In genomic region chr1:74770727-74771466, GRCm38 (mm10) we compare ENCODE assay signal across 10 mouse cellular contexts. TPM values are rescaled to one million over a fixed set of nuclear protein-coding genes. Genes with fewer than 3 reads are reported as not detected.
DNase-seq lines count a peak whose midpoint lies in the region; ATAC-seq and TF ChIP-seq lines count a peak whose summit lies in the region.
"Had no signal": no experiment of that assay in that cellular context is flagged by ENCODE, and none has a peak within 500 bp of the region (broad histone marks: within the 10 kb centered on the region; RNA-seq: fewer than 3 reads in every experiment).

No protein-coding gene starts in this region.

- TF ChIP-seq POLR2A in limb, embryonic 14.5 days (IDR thresholded peaks at IDR 0.05; ENCODE audit: borderline replicate concordance, extremely low read depth, insufficient read depth, insufficient read length) = no peak

- 0% methylated on average over 34 of the region's 35 CpGs for WGBS in lung, embryonic 16.5 days
- WGBS in forebrain, embryonic 12.5 days = under 1% methylated on average over 35 of the region's 35 CpGs
- under 1% methylated on average over 34 of the region's 35 CpGs for WGBS in limb, embryonic 14.5 days
- WGBS in stomach, embryonic 14.5 days = 3% methylated on average over 35 of the region's 35 CpGs

- H3K4me3 ChIP-seq in lung, embryonic 16.5 days (ENCODE audit: low read length) = peak overlapping the region; percentile 55
- H3K4me3 ChIP-seq in forebrain, embryonic 12.5 days (replicated peaks) = peak overlapping the region; percentile 51
- H3K4me3 ChIP-seq in limb, embryonic 14.5 days (replicated peaks; ENCODE audit: low read length) = peak overlapping the region; percentile 50
- peak overlapping the region; percentile 43 for H3K4me3 ChIP-seq in stomach, embryonic 14.5 days (ENCODE audit: low read depth, low read length)
- H3K4me3 ChIP-seq: erythroblast, embryonic 14.5 days had no signal

- no peak overlapping the region for H3K27ac ChIP-seq in lung, embryonic 16.5 days (ENCODE audit: low read length)
- H3K27ac ChIP-seq in forebrain, embryonic 12.5 days = no peak overlapping the region
- no peak overlapping the region for H3K27ac ChIP-seq in limb, embryonic 14.5 days (replicated peaks; ENCODE audit: low read depth, low read length)
- H3K27ac ChIP-seq in stomach, embryonic 14.5 days (ENCODE audit: low read length) = no peak overlapping the region
- H3K27ac ChIP-seq: left cerebral cortex, adult 2 months had no signal

- DNase-seq in lung, postnatal 4 days = no peak
- no peak for DNase-seq in limb, embryonic 14.5 days (ENCODE audit: low spot score)
- no peak for DNase-seq in cerebellum, postnatal 36 days
- no peak for DNase-seq in yolk sac, embryonic 10.5 days (ENCODE audit: low spot score)
- no peak for DNase-seq in adrenal gland, postnatal 4 days (ENCODE audit: low spot score in 2 of 2)

- H3K9me3 ChIP-seq in lung, embryonic 16.5 days (ENCODE audit: control insufficient read depth, low read length) = no peaks in the 10 kb centered on the region
- H3K9me3 ChIP-seq in forebrain, embryonic 12.5 days = no peaks in the 10 kb centered on the region
- no peaks in the 10 kb centered on the region for H3K9me3 ChIP-seq in limb, embryonic 14.5 days (ENCODE audit: control insufficient read depth, low read length)
- H3K9me3 ChIP-seq in stomach, embryonic 14.5 days (ENCODE audit: control insufficient read depth, low read depth, low read length) = no peaks in the 10 kb centered on the region

- ATAC-seq in lung, embryonic 16.5 days (ENCODE audit: low read depth) = no peak
- ATAC-seq in forebrain, embryonic 12.5 days (ENCODE audit: low FRiP score) = no peak
- ATAC-seq in limb, embryonic 14.5 days (ENCODE audit: low FRiP score, low read depth) = no peak
- ATAC-seq in stomach, embryonic 14.5 days (ENCODE audit: insufficient number of reproducible peaks, insufficient read depth, low FRiP score, low read depth) = no peak

- peaks cover 55% of the 10 kb centered on the region for H3K27me3 ChIP-seq in lung, embryonic 16.5 days (ENCODE audit: control insufficient read depth, insufficient read depth, low read depth, low read length)
- peaks cover 99% of the 10 kb centered on the region for H3K27me3 ChIP-seq in forebrain, embryonic 12.5 days
- H3K27me3 ChIP-seq in limb, embryonic 14.5 days (ENCODE audit: control insufficient read depth, insufficient read depth, low read length) = peaks cover 66% of the 10 kb centered on the region
- peaks cover 36% of the 10 kb centered on the region for H3K27me3 ChIP-seq in stomach, embryonic 14.5 days (ENCODE audit: control insufficient read depth, insufficient read depth, low read length)

- H3K4me2 ChIP-seq in lung, embryonic 16.5 days (ENCODE audit: low read depth, low read length) = peak overlapping the region; percentile 97
- H3K4me2 ChIP-seq in forebrain, embryonic 12.5 days = peak overlapping the region; percentile 90
- peak overlapping the region; percentile 92 for H3K4me2 ChIP-seq in limb, embryonic 14.5 days (replicated peaks; ENCODE audit: low read depth, low read length, severe bottlenecking)
- H3K4me2 ChIP-seq in stomach, embryonic 14.5 days (replicated peaks; ENCODE audit: low read depth, low read length) = peak overlapping the region; percentile 93

- H3K4me1 ChIP-seq in lung, embryonic 16.5 days (replicated peaks; ENCODE audit: control insufficient read depth, insufficient read depth, low read length) = peaks cover 22% of the 10 kb centered on the region
- peaks cover 34% of the 10 kb centered on the region for H3K4me1 ChIP-seq in forebrain, embryonic 12.5 days
- H3K4me1 ChIP-seq in limb, embryonic 14.5 days (ENCODE audit: control insufficient read depth, insufficient read depth, low read length) = peaks cover 18% of the 10 kb centered on the region
- peaks cover 22% of the 10 kb centered on the region; the same call in 1 of the 2 replicates for H3K4me1 ChIP-seq in stomach, embryonic 14.5 days (ENCODE audit: control insufficient read depth, insufficient read depth, low read length)

- no peaks in the 10 kb centered on the region for H3K36me3 ChIP-seq in lung, embryonic 16.5 days (ENCODE audit: control insufficient read depth, insufficient read depth, low read length)
- no peaks in the 10 kb centered on the region for H3K36me3 ChIP-seq in forebrain, embryonic 12.5 days (replicated peaks)
- no peaks in the 10 kb centered on the region for H3K36me3 ChIP-seq in limb, embryonic 14.5 days (ENCODE audit: control insufficient read depth, insufficient read depth, low read length)
- no peaks in the 10 kb centered on the region for H3K36me3 ChIP-seq in stomach, embryonic 14.5 days (ENCODE audit: control insufficient read depth, insufficient read depth, low read length)

- peak overlapping the region; percentile 51; the same call in 1 of the 2 replicates for H3K9ac ChIP-seq in lung, embryonic 16.5 days (ENCODE audit: low read length)
- peak overlapping the region; percentile 55; the same call in 1 of the 2 replicates for H3K9ac ChIP-seq in forebrain, embryonic 12.5 days
- H3K9ac ChIP-seq in limb, embryonic 14.5 days (ENCODE audit: low read depth, low read length, severe bottlenecking) = peak overlapping the region; percentile 50; the same call in 1 of the 2 replicates
- no peak overlapping the region for H3K9ac ChIP-seq in stomach, embryonic 14.5 days (replicated peaks; ENCODE audit: low read depth, low read length)

RNA-seq across cellular contexts. Expression of gene Wnt6, which starts 0.8 kb away (rescaled TPM):
- 0.29 and 0.68 TPM in 2 replicates for polyA plus RNA-seq in lung, embryonic 16.5 days (2015; fragmentation: Nextera tagmentation; extraction: Ambion mirVana)
- 3.3 and 4.5 TPM in 2 replicates for polyA plus RNA-seq in forebrain, embryonic 12.5 days (2016; fragmentation: Nextera tagmentation; extraction: Ambion mirVana)
- polyA plus RNA-seq in limb, embryonic 14.5 days (2012; rRNA removed) = 39.9 and 42.8 TPM in 2 replicates
- polyA plus RNA-seq in limb, embryonic 14.5 days (2014; fragmentation: Nextera tagmentation; extraction: Ambion mirVana) = 51.8 and 54.3 TPM in 2 replicates
- polyA plus RNA-seq in stomach, embryonic 14.5 days (2014; fragmentation: Nextera tagmentation; extraction: Ambion mirVana) = 0.97 and 1.9 TPM in 2 replicates
- total RNA-seq in adrenal gland, postnatal 4 days (2021) = 1 to 10 TPM; 3.1 to 3.5 TPM
- polyA plus RNA-seq: erythroblast, embryonic 14.5 days had no signal

RNA-seq across cellular contexts. Expression of gene Wnt10a, which starts 20.4 kb away (rescaled TPM):
- 0.10 and 0.11 TPM in 2 replicates for polyA plus RNA-seq in lung, embryonic 16.5 days (2015; fragmentation: Nextera tagmentation; extraction: Ambion mirVana)
- polyA plus RNA-seq in forebrain, embryonic 12.5 days (2016; fragmentation: Nextera tagmentation; extraction: Ambion mirVana) = 1.00 and 2.0 TPM in 2 replicates
- 3.8 and 4.7 TPM in 2 replicates for polyA plus RNA-seq in limb, embryonic 14.5 days (2012; rRNA removed)
- polyA plus RNA-seq in limb, embryonic 14.5 days (2014; fragmentation: Nextera tagmentation; extraction: Ambion mirVana) = 8.3 and 9.3 TPM in 2 replicates
- 2.0 and 3.1 TPM in 2 replicates for polyA plus RNA-seq in stomach, embryonic 14.5 days (2014; fragmentation: Nextera tagmentation; extraction: Ambion mirVana)
- under 1 TPM; 0.23 to 0.50 TPM for total RNA-seq in adrenal gland, postnatal 4 days (2021)

RNA-seq across cellular contexts. Expression of gene Prkag3, which starts 21.9 kb away (rescaled TPM):
- polyA plus RNA-seq in lung, embryonic 16.5 days (2015; fragmentation: Nextera tagmentation; extraction: Ambion mirVana) = 0.67 and 1.7 TPM in 2 replicates
- polyA plus RNA-seq in forebrain, embryonic 12.5 days (2016; fragmentation: Nextera tagmentation; extraction: Ambion mirVana) = not detected in 2 replicates
- polyA plus RNA-seq in limb, embryonic 14.5 days (2012; rRNA removed) = 4.3 and 5.1 TPM in 2 replicates
- 1.4 and 2.5 TPM in 2 replicates for polyA plus RNA-seq in limb, embryonic 14.5 days (2014; fragmentation: Nextera tagmentation; extraction: Ambion mirVana)
- polyA plus RNA-seq in stomach, embryonic 14.5 days (2014; fragmentation: Nextera tagmentation; extraction: Ambion mirVana) = 0.12 and 0.21 TPM in 2 replicates
- under 1 TPM; 0.42 to 0.45 TPM for total RNA-seq in adrenal gland, postnatal 4 days (2021)
- total RNA-seq: left cerebral cortex, adult 2 months had no signal
- polyA plus RNA-seq: erythroblast, embryonic 14.5 days had no signal

RNA-seq across cellular contexts. Expression of gene Cyp27a1, which starts 57.5 kb away (rescaled TPM):
- 2.6 and 4.4 TPM in 2 replicates for polyA plus RNA-seq in lung, embryonic 16.5 days (2015; fragmentation: Nextera tagmentation; extraction: Ambion mirVana)
- 3.0 and 3.3 TPM in 2 replicates for polyA plus RNA-seq in forebrain, embryonic 12.5 days (2016; fragmentation: Nextera tagmentation; extraction: Ambion mirVana)
- polyA plus RNA-seq in limb, embryonic 14.5 days (2012; rRNA removed) = 16.1 TPM in 2 replicates
- 11.6 and 12.2 TPM in 2 replicates for polyA plus RNA-seq in limb, embryonic 14.5 days (2014; fragmentation: Nextera tagmentation; extraction: Ambion mirVana)
- polyA plus RNA-seq in stomach, embryonic 14.5 days (2014; fragmentation: Nextera tagmentation; extraction: Ambion mirVana) = 7.1 and 10.6 TPM in 2 replicates
- total RNA-seq in adrenal gland, postnatal 4 days (2021) = 1 to 10 TPM; 6.2 to 8.0 TPM
